Mouse (Mus musculus): Measurements from ENCODE around the gene Tap2. TPM values are rescaled to one million over a fixed set of nuclear protein-coding genes. Genes with fewer than 3 reads are reported as not detected.

Tap2 gene
- polyA plus RNA-seq, 1 experiment = 10.0 TPM

GRCm38 (mm10) chr17:34202760-34203442 lies 426 bp upstream of the Tap2 start:
- TF ChIP-seq CTCF (IDR thresholded peaks at IDR 0.05; ENCODE audit: borderline replicate concordance, insufficient read depth, low read depth, low read length) (no peak), POLR2A (IDR thresholded peaks at IDR 0.05; ENCODE audit: borderline replicate concordance, insufficient read depth, low read length) (no peak)
- no peak for DNase-seq
- Histone ChIP-seq H3K27ac (ENCODE audit: insufficient read depth, low read length) (no peak overlapping the region), H3K4me3 (replicated peaks; ENCODE audit: insufficient read depth, low read depth, low read length) (no peak overlapping the region), H3K4me1 (ENCODE audit: control insufficient read depth, insufficient read depth, low read length) (no peaks in the 10 kb centered on the region), H3K27me3 (ENCODE audit: control insufficient read depth, insufficient read depth, low read length) (no peaks in the 10 kb centered on the region)
- WGBS = 88% methylated on average over 4 of the region's 4 CpGs

- Histone ChIP-seq H3K27ac (ENCODE audit: insufficient read depth, low read length) (no peak overlapping the region), H3K4me1 (ENCODE audit: control insufficient read depth, insufficient read depth, low read length) (no peaks in the 10 kb centered on the region), H3K4me3 (replicated peaks; ENCODE audit: insufficient read depth, low read depth, low read length) (peak overlapping the region; percentile 95), H3K27me3 (ENCODE audit: control insufficient read depth, insufficient read depth, low read length) (no peaks in the 10 kb centered on the region)
- peak; percentile 75 to 82 for DNase-seq
- 1% methylated on average over 44 of the region's 44 CpGs for WGBS
- TF ChIP-seq POLR2A (IDR thresholded peaks at IDR 0.05; ENCODE audit: borderline replicate concordance, insufficient read depth, low read length) (no peak), CTCF (IDR thresholded peaks at IDR 0.05; ENCODE audit: borderline replicate concordance, insufficient read depth, low read depth, low read length) (peak; percentile 71)
These were observed 1.1 kb downstream of the Tap2 start for GRCm38 (mm10) chr17:34204303-34205010.

- H3K4me1 ChIP-seq (ENCODE audit: control insufficient read depth, insufficient read depth, low read length) = no peaks in the 10 kb centered on the region
- no peaks in the 10 kb centered on the region for H3K27me3 ChIP-seq (ENCODE audit: control insufficient read depth, insufficient read depth, low read length)
- DNase-seq = no peak
- TF ChIP-seq POLR2A (IDR thresholded peaks at IDR 0.05; ENCODE audit: borderline replicate concordance, insufficient read depth, low read length) = no peak
- no peak for TF ChIP-seq CTCF (IDR thresholded peaks at IDR 0.05; ENCODE audit: borderline replicate concordance, insufficient read depth, low read depth, low read length)
- H3K4me3 ChIP-seq (replicated peaks; ENCODE audit: insufficient read depth, low read depth, low read length) = peak overlapping the region; percentile 95
- no peak overlapping the region for H3K27ac ChIP-seq (ENCODE audit: insufficient read depth, low read length)
- 9% methylated on average over 18 of the region's 18 CpGs for WGBS
These were observed 1.9 kb downstream of the Tap2 start for GRCm38 (mm10) chr17:34205021-34205745.

GRCm38 (mm10) chr17:34205746-34206176 lies 2.4 kb downstream of the Tap2 start:
- DNase-seq = peak in 1 of 2 experiments; percentile 16
- WGBS = 24% methylated on average over 9 of the region's 9 CpGs
- Histone ChIP-seq H3K27me3 (ENCODE audit: control insufficient read depth, insufficient read depth, low read length) (no peaks in the 10 kb centered on the region), H3K4me3 (replicated peaks; ENCODE audit: insufficient read depth, low read depth, low read length) (peak overlapping the region; percentile 17), H3K27ac (ENCODE audit: insufficient read depth, low read length) (no peak overlapping the region), H3K4me1 (ENCODE audit: control insufficient read depth, insufficient read depth, low read length) (no peaks in the 10 kb centered on the region)
- TF ChIP-seq CTCF (IDR thresholded peaks at IDR 0.05; ENCODE audit: borderline replicate concordance, insufficient read depth, low read depth, low read length) (peak; percentile 49; the same call in 1 of the 2 replicates), POLR2A (IDR thresholded peaks at IDR 0.05; ENCODE audit: borderline replicate concordance, insufficient read depth, low read length) (no peak)

- Histone ChIP-seq H3K4me3 (replicated peaks; ENCODE audit: insufficient read depth, low read depth, low read length) (no peak overlapping the region), H3K27me3 (ENCODE audit: control insufficient read depth, insufficient read depth, low read length) (no peaks in the 10 kb centered on the region), H3K4me1 (ENCODE audit: control insufficient read depth, insufficient read depth, low read length) (no peaks in the 10 kb centered on the region), H3K27ac (ENCODE audit: insufficient read depth, low read length) (no peak overlapping the region)
- WGBS = 87% methylated on average over 5 of the region's 5 CpGs
- DNase-seq = no peak
- TF ChIP-seq CTCF (IDR thresholded peaks at IDR 0.05; ENCODE audit: borderline replicate concordance, insufficient read depth, low read depth, low read length) = no peak
- TF ChIP-seq POLR2A (IDR thresholded peaks at IDR 0.05; ENCODE audit: borderline replicate concordance, insufficient read depth, low read length) = no peak
These were observed 3.4 kb downstream of the Tap2 start for GRCm38 (mm10) chr17:34206731-34207130.

- no peak for DNase-seq
- H3K27ac ChIP-seq (ENCODE audit: insufficient read depth, low read length) = no peak overlapping the region
- no peaks in the 10 kb centered on the region for H3K27me3 ChIP-seq (ENCODE audit: control insufficient read depth, insufficient read depth, low read length)
- no peaks in the 10 kb centered on the region for H3K4me1 ChIP-seq (ENCODE audit: control insufficient read depth, insufficient read depth, low read length)
- 66% methylated on average over 3 of the region's 3 CpGs for WGBS
- TF ChIP-seq POLR2A (IDR thresholded peaks at IDR 0.05; ENCODE audit: borderline replicate concordance, insufficient read depth, low read length) = no peak
- no peak for TF ChIP-seq CTCF (IDR thresholded peaks at IDR 0.05; ENCODE audit: borderline replicate concordance, insufficient read depth, low read depth, low read length)
- no peak overlapping the region for H3K4me3 ChIP-seq (replicated peaks; ENCODE audit: insufficient read depth, low read depth, low read length)
These were observed 4.1 kb downstream of the Tap2 start for GRCm38 (mm10) chr17:34207456-34207855.

- no peak for DNase-seq
- no peak for TF ChIP-seq POLR2A (IDR thresholded peaks at IDR 0.05; ENCODE audit: borderline replicate concordance, insufficient read depth, low read length)
- TF ChIP-seq CTCF (IDR thresholded peaks at IDR 0.05; ENCODE audit: borderline replicate concordance, insufficient read depth, low read depth, low read length) = no peak
- WGBS = 97% methylated on average over 9 of the region's 9 CpGs
- Histone ChIP-seq H3K4me3 (replicated peaks; ENCODE audit: insufficient read depth, low read depth, low read length) (no peak overlapping the region), H3K27me3 (ENCODE audit: control insufficient read depth, insufficient read depth, low read length) (no peaks in the 10 kb centered on the region), H3K4me1 (ENCODE audit: control insufficient read depth, insufficient read depth, low read length) (no peaks in the 10 kb centered on the region), H3K27ac (ENCODE audit: insufficient read depth, low read length) (no peak overlapping the region)
These were observed 4.5 kb downstream of the Tap2 start for GRCm38 (mm10) chr17:34207866-34208265.
